Mouse (Mus musculus) forelimb bud, embryonic 11.5 days (tissue): ENCODE data around the gene Tbxas1.

Experiments
- DNase-seq: peaks from one replicate; pipeline ENCODE4 v3.0.0-alpha.2; 2012; ENCODE audit warnings: low read depth, low spot score

The Tbxas1 gene

DNA sequence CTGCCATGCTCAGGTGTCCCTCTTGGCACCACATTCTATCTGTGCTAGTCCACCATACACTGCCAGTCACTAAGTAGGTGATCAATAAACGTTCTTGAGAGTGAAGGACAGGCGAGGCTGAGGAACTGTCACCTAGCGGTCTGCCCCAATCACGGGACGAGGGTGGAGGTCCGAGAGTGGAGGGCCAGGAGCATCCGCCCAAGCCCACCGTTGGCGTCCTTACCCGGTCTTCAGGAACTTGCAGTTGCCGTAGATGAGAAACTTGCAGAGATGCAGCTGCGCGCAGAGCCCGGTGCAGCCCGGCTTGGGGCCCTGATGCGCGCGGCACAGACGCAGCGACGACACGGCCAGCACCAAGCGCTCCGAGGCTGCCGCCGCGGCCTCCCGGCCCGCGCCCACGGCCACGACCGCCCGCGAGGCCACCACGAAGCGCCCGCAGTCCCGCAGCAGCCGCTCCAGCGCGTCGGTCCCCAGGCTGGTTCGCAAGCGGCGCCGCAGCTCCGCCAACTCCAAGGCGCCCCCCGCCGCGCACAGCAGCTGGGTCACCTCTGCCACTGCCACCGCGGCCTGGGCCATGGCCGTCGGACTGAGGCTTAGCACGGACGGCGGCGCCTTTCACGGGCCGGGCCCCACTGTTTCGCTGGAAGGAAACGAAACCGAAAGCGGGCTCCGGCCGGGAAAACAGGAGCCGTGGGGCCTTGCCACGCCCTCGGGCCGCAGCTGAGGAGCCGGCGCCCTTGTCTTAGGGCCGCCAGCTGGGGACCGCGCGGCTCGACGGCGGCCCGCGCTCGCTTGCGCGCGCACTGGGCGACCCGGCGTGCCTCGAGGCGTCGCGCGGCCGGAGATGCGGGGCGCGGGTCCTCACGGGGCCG, 242.6 kb downstream of the Tbxas1 start, which contains the start of gene Parp12:
TSS of gene Parp12 (minus strand) at position 766 of the 872 bp plus-strand sequence.
- DNase-seq: peak; percentile 43

GRCm38 (mm10) chr6:39118456-39118881, 243.3 kb downstream of the Tbxas1 start:
- DNase-seq: no peak

DNA sequence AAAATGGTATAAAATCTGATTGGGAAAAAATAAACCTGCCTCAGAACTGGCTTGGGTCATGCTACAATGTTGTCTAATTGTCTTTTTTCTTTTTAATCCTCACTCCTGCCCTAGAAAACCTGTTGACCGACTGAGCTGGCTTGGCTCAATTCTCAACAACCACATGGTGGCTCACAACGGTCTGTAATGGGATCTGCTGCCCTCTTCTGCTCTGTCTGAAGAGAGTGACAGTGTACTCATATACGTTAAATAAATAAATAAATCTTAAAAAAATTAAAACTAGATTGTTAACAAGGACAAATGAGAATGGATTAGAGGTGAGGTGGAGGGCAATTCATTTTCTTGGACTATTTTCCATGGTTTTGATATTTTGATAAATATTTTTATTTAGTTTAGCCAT, 245.5 kb downstream of the Tbxas1 start:
- DNase-seq: no peak

DNA sequence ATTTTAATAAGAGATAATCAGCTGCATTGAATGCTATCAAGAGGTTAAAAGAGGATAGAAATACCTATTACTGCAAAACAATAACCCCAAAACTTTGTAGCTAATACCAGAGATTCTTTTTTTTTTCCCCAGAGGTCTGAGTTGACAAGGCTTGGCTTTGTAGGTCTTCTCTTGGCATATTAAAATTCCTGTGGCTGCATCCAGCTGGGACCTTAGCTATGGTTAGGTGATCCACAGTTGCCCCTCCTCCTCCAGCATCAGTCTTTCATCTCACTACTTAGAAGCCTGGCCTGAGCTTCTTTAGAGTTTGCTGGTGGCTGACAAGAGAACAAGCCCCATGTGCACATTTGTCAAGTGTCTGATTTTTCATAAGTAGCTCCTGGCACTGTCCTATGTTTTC, 249.5 kb downstream of the Tbxas1 start:
- DNase-seq: no peak

GRCm38 (mm10) chr6:39131480-39131879, 256.3 kb downstream of the Tbxas1 start:
- DNase-seq: no peak

- no peak for DNase-seq
Observed at GRCm38 (mm10) chr6:39132556-39132955, 257.4 kb downstream of the Tbxas1 start.
